ENCODE assay signal across 10 mouse cellular contexts in genomic region chr11:53187427-53188140, GRCm38 (mm10).
DNase-seq lines count a peak whose midpoint lies in the region; ATAC-seq and TF ChIP-seq lines count a peak whose summit lies in the region.
"Had no signal": no experiment of that assay in that cellular context is flagged by ENCODE, and none has a peak within 500 bp of the region (broad histone marks: within the 10 kb centered on the region; RNA-seq: fewer than 3 reads in every experiment).

No protein-coding gene starts in this region.

- no peaks in the 10 kb centered on the region for H3K27me3 ChIP-seq in lung, postnatal 0 days (replicated peaks; ENCODE audit: insufficient read depth, low read length)
- H3K27me3 ChIP-seq in stomach, postnatal 0 days (ENCODE audit: control insufficient read depth, insufficient read depth, low read length) = no peaks in the 10 kb centered on the region

- no peak overlapping the region for H3K9ac ChIP-seq in lung, postnatal 0 days (replicated peaks; ENCODE audit: low read depth)
- no peak overlapping the region for H3K9ac ChIP-seq in stomach, postnatal 0 days (ENCODE audit: low read length)

- WGBS in lung, postnatal 0 days = 62% methylated on average over 5 of the region's 5 CpGs
- WGBS in stomach, postnatal 0 days = 60% methylated on average over 5 of the region's 5 CpGs

- TF ChIP-seq EP300 in lung, postnatal 0 days (IDR thresholded peaks at IDR 0.05) = no peak
- no peak for TF ChIP-seq EP300 in stomach, postnatal 0 days (optimal IDR thresholded peaks at IDR 0.05)

- H3K27ac ChIP-seq in lung, postnatal 0 days (ENCODE audit: low read length) = no peak overlapping the region
- H3K27ac ChIP-seq in stomach, postnatal 0 days (replicated peaks) = no peak overlapping the region
- H3K27ac ChIP-seq: macrophage had no signal

- peak; percentile 16 for DNase-seq in heart, adult 8-10 months (ENCODE audit: low spot score)
- no peak for DNase-seq in heart, postnatal 25 days (ENCODE audit: low spot score)
- DNase-seq in lung, postnatal 0 days (ENCODE audit: low spot score) = peak; percentile 4
- DNase-seq in lung, postnatal 36 days = no peak
- peak; percentile 38 for DNase-seq in brain, adult 2 months (ENCODE audit: low read depth, low spot score)
- DNase-seq in kidney, postnatal 14 days = peak; percentile 12
- no peak for DNase-seq in thymus, postnatal 36 days
- DNase-seq in stomach, postnatal 0 days (ENCODE audit: low spot score) = no peak
- DNase-seq: liver had no signal

- intact Hi-C loops in heart, postnatal 25 days (cut with DNase I) = no loop called here

- H3K36me3 ChIP-seq in lung, postnatal 0 days (ENCODE audit: insufficient read depth, low read length) = no peaks in the 10 kb centered on the region
- no peaks in the 10 kb centered on the region for H3K36me3 ChIP-seq in stomach, postnatal 0 days (ENCODE audit: control insufficient read depth, insufficient read depth, low read length)

- H3K4me2 ChIP-seq in lung, postnatal 0 days (replicated peaks; ENCODE audit: low read depth, low read length) = no peak overlapping the region
- H3K4me2 ChIP-seq in stomach, postnatal 0 days (replicated peaks; ENCODE audit: low read depth) = no peak overlapping the region

- no peaks in the 10 kb centered on the region for H3K9me3 ChIP-seq in lung, postnatal 0 days (ENCODE audit: low read length)
- no peaks in the 10 kb centered on the region for H3K9me3 ChIP-seq in stomach, postnatal 0 days (ENCODE audit: control insufficient read depth, low read length)

- ATAC-seq in lung, postnatal 0 days = no peak
- no peak for ATAC-seq in stomach, postnatal 0 days (ENCODE audit: low FRiP score, low TSS enrichment)

- TF ChIP-seq CTCF in lung, postnatal 0 days (IDR thresholded peaks at IDR 0.05) = no peak
- TF ChIP-seq CTCF in stomach, postnatal 0 days (IDR thresholded peaks at IDR 0.05; ENCODE audit: low read depth) = no peak

- H3K4me1 ChIP-seq in lung, postnatal 0 days (ENCODE audit: insufficient read depth, low read depth, low read length) = no peaks in the 10 kb centered on the region; the same call in 1 of the 2 replicates
- no peaks in the 10 kb centered on the region for H3K4me1 ChIP-seq in stomach, postnatal 0 days (replicated peaks; ENCODE audit: control insufficient read depth, insufficient read depth)

- no peak overlapping the region for H3K4me3 ChIP-seq in lung, postnatal 0 days (ENCODE audit: low read depth, low read length)
- no peak overlapping the region for H3K4me3 ChIP-seq in stomach, postnatal 0 days (ENCODE audit: low read depth, low read length)

Comparison
In these comparisons a context has a peak if more than half of its experiments do, and no peak if none do; other contexts are left out.
1. DNase-seq: peak in heart, adult 8-10 months (single experiment), lung, postnatal 0 days (single experiment), brain, adult 2 months (single experiment) and kidney, postnatal 14 days (single experiment); none in heart, postnatal 25 days (single experiment), lung, postnatal 36 days (single experiment), thymus, postnatal 36 days (0 of 2) and stomach, postnatal 0 days (single experiment).